Mouse (Mus musculus): Measurements from ENCODE around the gene Plin3.

The Plin3 gene

GRCm38 (mm10) chr17:56292531-56293222 lies at the start of gene Plin3:
TSS of gene Plin3 (minus strand) at chr17:56292873.
- DNase-seq = no peak

DNA sequence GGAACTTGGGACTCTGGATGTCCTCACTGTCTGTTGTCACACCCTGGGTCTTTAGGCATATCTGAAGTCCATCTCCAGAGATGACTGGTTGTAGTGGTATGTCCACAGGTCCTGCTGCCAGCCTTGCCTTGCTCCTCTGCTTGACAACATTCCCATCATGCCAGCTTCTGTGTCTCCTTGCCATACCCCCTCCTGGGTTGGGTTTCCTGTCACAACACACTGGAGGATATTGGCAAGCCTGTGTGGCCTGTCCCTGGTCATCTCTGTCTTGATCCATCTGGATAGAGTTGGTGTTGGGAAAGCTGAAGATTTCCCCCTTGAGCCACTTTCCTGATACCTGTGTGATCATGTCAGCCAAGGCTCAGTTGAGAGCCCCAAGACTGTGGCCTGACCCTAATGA lies 48.0 kb upstream of the Plin3 start:
- no peak for DNase-seq

DNA sequence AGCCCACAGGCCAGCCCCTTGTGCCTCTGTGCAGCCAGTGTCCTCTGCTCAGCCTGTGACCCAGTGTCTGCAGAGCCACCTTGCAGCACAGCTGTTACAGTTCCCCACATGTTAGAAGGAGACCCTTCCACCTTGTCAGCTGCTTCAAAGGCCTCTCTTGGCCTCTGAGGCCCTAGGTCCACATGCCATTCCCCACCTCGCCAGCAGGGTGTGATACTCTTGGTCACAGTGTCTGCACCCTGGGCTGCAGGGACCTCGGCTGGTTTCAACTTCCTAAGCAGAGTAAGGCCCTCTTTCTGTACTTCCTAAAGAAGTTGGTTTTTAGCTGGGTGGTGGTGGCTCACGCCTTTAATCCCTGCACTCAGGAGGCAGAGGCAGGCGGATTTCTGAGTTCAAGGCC lies 46.2 kb upstream of the Plin3 start:
- DNase-seq = peak; percentile 66

GRCm38 (mm10) chr17:56337791-56338190 lies 45.1 kb upstream of the Plin3 start:
- no peak for DNase-seq

DNA sequence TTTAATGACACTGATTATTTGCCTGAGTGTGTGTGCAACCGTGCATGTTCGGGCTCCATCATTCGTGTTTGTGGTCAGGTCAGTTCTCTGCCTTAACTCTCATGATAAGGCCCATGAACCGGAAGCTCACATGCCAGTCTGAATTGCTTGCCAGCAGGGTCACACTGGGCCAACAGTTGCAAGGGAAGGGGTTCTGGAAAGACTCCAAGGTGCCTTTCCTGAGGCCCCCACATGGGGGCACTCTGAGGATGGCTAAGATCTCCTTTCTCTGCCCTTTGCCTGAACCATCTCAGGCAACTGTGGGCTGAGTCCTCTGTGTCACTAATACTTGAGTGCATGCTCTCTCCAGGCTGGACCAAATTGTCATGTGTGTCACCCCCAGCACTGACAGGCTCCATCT lies 44.5 kb upstream of the Plin3 start:
- DNase-seq = peak; percentile 74

GRCm38 (mm10) chr17:56332987-56333386 lies 40.3 kb upstream of the Plin3 start:
- no peak for DNase-seq

DNA sequence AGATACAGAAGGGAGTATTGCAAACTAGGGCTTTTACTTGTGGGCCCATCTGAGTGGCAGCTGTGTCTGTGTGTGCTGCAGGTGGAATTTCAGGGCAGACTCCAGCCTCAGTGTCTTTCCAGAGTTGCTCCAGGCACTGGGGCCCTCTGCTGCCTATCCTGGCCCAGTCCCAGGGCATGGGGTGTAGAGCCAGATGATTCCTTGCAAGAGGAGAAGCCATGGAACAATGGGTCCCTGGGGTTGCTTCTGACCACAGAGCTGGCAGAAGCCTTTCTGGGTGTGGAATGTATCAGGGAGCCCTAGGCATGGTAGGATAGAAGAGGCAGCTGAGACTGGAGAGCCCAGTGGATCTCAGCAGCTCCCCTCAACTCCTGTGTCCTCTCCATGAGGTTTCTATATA lies 38.6 kb upstream of the Plin3 start:
- no peak for DNase-seq

DNA sequence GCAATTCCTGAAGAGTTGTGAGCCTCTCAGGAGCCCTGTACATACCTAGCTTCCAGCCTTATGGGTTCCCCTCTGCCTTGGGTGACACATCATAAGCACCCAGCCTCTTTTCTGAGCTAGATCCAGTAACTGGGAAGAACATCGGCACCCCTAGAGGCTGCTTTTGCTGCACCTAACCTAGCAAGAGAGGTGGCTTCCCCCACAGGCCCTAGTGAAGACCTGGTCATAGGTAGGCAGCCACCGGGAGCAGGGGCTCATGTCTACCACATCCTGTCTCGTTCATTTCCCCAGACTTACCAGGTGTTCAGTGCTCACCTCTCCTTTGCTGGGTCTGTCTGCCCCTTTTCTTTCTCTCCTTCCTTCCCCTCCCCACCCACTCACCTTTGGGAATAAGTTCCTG lies 37.7 kb upstream of the Plin3 start:
- no peak for DNase-seq

DNA sequence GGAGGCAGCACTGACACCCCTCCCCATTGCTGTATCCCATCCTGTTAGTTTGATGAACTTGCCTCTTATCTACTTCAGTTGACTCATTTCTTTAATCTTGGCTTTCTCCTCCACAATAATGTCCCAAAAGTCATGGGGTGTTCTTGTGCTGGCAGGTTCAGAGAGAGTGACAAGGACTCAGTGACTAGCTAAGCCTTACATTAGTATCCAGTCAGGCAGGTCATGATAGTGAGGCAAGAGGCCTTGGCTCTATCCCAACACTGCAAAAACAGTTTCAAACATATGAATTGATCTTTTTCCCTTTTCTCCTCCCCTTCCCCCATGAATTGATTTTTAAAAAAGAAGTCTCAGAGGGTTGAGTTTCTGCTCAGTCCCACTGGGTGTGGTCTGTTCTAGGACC lies 36.6 kb upstream of the Plin3 start:
- no peak for DNase-seq

DNA sequence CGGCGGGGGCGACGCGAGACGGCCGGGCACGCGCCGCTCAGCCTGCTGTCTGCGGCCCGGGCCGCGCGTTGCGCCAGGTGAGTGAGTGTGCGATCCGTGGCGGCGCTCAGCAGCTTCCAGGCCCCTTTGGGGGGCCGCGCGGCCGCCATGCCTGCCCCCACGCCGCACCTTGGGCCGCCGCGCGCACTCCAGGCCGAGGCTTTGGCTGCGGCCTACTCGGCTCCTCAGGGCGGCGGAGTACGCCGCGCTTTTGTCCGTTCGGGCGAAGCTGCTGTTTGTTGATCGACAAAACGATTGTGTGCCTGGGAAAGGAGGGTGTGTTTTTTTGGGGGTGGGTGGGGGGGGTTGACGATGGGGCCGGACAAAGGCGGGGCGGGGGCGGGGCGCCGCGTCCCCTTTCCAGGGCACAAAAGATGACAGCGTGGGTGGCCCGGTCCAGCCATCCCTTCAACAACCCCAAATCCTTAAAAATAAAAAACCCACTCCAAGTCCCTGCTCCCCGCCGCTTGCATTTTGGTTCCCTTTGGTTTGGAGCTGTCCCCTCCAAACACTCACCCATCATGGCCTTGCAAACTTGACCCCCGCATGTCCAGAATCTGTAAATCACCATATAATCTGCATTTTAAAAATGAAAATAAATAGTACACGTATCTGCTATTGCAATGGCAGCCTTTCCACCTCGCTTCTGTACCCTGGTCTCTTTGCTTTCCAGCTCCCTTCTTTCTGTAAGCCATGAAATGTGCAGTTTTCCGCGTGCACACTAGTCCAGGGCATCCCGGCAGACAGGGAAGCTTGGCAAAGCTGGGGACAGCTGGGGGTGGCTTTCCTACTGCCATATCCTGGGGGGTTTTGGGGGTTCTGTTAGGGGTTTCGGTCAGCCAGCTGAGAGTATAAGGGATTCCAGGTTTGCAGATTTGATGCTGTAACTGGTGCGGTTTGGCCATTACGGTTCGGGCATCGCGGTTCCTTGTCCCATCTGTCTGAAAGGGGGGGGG lies 33.8 kb upstream of the Plin3 start:
- peak; percentile 73 for DNase-seq

DNA sequence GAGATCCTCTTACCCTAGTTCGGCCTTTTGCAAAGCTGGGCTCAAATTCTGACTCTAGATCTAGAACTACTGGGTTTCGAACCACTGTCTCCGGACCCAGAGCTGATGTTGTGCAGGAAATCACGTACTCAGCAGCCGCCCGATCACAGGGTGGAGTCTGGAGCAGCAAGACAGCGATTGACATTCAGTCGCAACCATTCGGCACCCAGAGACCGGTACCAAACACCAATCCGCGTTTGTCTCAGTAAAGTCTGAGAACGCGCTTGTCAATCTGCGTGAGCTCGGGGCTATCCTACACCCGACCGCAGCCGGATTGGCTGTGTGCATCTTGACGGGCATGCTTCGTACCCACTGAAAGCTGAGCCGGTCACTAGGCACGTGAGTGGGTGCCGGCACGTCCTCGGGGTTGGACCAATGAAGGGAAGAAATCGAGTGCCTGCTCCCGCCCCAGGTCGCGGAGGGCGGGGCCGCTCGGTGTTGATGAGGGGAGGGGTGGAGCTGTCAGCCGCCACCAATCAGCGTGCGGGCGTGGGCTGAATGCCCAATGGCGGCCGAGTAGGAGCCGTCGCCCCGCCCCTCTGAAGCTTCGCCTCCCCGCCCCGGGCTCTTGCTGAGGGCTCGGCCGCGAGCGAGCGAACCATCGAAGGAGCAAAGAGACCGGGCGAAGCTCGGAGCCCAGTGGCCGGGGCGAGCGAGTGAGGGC lies 32.9 kb upstream of the Plin3 start, which contains the start of gene Kdm4b:
Gene Kdm4b, plus strand, starts transcription at position 613 of the 703 bp plus-strand sequence.
- DNase-seq = peak; percentile 100

- no peak for DNase-seq
Observed at GRCm38 (mm10) chr17:56324419-56324818, 31.7 kb upstream of the Plin3 start.

GRCm38 (mm10) chr17:56309191-56309945 lies 16.7 kb upstream of the Plin3 start:
- no peak for DNase-seq

- DNase-seq = peak; percentile 79
Observed at GRCm38 (mm10) chr17:56308088-56308487, 15.4 kb upstream of the Plin3 start.

- peak; percentile 69 for DNase-seq
Observed at GRCm38 (mm10) chr17:56305826-56306225, 13.2 kb upstream of the Plin3 start.

GRCm38 (mm10) chr17:56305156-56305555 lies 12.5 kb upstream of the Plin3 start:
- peak; percentile 50 for DNase-seq

GRCm38 (mm10) chr17:56304718-56305117 lies 12.0 kb upstream of the Plin3 start:
- no peak for DNase-seq

GRCm38 (mm10) chr17:56303847-56304586 lies 11.3 kb upstream of the Plin3 start:
- peak; percentile 98 for DNase-seq

DNA sequence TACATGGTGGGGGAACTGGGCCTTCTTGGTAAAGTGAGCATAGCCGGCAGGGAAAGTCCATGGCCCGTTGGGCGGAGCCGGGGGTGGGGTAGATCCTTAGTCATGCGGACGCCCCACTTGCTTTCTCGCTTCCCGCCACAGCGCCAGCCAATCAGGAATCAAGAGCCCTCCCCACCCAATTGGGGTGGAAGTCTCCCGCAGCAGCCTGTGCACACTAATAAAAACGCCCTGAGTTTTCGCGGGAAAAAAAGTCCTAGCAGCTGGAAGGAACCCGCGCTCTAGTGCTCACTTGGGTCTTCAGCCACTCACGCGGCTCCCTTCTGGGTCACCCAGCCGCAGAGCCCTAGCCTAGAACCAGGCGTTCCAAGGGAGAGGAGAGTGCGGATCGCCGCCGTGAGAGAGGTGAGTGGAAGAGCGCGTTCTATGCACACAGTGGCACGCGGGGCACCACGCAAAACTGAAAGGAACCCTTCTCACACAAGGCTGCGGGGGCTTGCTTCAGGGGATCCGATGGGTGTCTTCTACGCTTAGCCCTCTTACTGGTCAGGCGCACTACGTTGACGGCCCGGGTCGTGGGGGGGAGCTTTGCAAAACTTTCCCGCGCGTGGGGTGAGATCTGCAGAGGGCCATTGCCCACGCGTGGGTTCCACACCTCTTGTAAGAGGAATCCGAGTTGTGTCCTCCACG lies 10.6 kb upstream of the Plin3 start, which contains the start of gene Uhrf1:
Gene Uhrf1, plus strand, starts transcription at position 162 of the 687 bp plus-strand sequence.
- DNase-seq = peak; percentile 91

DNA sequence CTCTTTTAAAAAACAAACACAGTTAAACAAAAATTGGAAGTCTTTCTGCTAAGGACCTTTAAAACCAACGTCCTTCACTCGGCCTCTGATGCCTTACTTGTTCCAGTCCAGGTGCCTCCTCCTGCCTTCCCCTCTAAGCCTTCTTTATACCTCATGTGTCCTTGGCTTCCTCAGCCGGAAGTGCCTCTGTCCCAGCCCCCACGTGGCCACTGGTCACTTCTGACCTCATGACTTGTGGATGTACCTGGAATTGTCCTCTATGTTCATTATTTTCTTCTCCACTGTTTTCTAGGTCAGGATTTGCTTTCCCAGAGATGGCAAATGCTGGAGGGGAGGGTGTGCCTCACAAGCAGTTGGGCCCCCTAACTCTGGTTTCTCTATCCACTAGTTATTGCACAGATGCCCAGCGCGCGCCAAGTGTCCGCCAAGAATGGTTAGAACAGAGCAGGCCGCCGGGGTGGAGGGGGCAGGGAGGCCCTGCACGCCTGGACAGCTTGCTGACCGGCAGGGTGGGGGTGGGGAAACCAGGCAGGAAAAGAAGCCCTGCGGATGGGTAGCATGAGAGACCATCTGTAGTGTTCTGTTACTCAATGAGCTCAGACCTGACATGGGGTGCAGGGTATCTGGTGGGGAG lies 9.8 kb upstream of the Plin3 start:
- DNase-seq = peak; percentile 70
